Mouse (Mus musculus) left cerebral cortex, postnatal 14 days (tissue): ENCODE results near the gene Mnt. TPM values are rescaled to one million over a fixed set of nuclear protein-coding genes. Genes with fewer than 3 reads are reported as not detected.

Experiments used
- DNase-seq, 2 experiments: peaks; one replicate each; pipeline ENCODE4 v3.0.0; 2021 to 2022; ENCODE audit warnings: low spot score in 2 of 2, mixed read lengths in 1 of 2
- intact Hi-C: fragments of 180-260 bp; cut with DNase I; formaldehyde crosslinking; loops from one replicate; pipeline ENCODE4 v1.15.1; 2025
- microRNA-seq, 2 experiments: library from miRNA; unstranded; fragments of <30 nt; microRNA quantifications; one replicate each; pipeline ENCODE4 v1.2.0; 2022
- total RNA-seq, 2 experiments: library from RNA; stranded (reverse); gene quantifications; 2 replicates each; pipeline ENCODE4 v1.2.3; 2021

Gene Mnt
- total RNA-seq, 2 experiments from 2014 or later = 31.5 to 32.0 TPM

DNA sequence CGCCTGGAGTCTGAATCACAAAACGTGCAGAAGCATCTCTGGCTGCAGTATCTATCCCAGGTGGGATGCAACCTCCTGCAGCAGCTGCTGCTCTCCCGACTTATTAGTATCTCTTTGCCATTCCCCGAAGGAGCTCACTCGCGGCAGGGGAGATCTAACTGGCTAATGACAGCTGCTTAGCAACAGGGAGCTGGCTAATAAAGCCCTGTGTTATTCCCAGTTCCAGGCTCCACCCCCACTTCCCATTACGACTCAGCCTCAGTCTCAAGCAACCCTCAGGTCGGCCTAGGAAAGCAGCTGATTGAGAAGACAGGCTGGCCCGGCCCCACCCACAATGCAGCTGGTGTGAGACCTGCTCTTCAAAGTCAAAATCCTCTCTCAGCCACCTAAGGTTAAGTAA, 46.1 kb downstream of the Mnt start:
- intact Hi-C loops = no loop called here
- peak; percentile 69 to 83 for DNase-seq

DNA sequence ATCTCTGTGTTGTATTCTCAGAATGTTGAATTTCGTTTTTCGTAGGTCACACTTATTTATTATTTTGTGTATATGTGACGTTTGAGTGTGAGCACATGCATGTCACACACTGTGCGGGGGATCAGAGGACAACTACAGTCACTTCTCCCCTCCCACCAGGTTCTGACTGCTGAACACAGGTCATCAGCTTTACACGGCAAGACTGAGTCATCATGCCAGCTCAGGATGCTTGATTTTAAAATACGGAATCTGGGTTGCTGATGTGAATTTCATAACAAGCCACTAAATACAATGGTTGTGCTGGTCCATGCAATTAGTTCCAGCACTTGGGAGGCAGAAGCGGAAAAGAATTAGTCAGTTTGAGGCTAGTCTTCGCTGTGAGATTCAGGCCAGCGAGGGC, 50.3 kb downstream of the Mnt start:
- intact Hi-C loops = no loop called here
- DNase-seq = no peak

DNA sequence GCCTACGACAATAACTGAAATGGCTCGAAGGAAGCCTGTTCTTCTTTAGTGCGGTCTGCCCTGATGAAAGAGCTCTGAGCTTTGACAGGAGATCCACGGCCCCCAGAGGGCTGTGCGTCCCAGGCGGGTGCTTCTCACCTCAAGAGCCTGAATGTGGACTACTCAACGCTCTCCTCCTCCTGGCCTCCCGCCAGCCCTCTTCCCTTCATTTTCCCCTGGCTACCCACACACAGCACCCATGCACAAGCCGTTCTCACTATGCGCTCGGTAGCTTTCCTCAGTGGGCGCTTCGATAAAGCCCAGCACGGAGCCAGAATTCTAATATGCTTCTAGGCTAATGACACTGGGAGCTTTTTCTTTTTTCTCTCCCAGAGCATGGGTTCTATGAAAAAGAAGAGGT, 51.3 kb downstream of the Mnt start:
- intact Hi-C loops = no loop called here
- peak; percentile 40 to 48 for DNase-seq

DNA sequence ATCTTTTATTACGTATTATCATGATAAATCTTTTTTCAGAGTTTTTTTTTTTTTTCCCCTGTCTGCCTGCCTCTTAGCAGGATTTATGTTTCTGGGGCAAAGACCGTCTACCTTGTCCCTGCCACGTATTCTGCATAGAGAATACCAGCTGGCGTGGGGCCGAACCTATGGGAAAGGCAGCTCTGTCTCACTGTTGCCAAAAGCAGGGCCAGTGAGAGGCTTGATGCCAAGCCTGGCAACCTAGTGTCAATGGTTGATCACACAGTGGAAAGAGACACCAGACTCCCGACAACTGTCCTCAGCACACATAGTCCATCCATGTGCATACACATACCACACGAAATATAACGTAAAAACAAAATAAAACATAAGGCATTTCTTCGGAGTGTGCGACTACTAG, 52.4 kb downstream of the Mnt start:
- DNase-seq = no peak
- intact Hi-C loops = no loop called here

DNA sequence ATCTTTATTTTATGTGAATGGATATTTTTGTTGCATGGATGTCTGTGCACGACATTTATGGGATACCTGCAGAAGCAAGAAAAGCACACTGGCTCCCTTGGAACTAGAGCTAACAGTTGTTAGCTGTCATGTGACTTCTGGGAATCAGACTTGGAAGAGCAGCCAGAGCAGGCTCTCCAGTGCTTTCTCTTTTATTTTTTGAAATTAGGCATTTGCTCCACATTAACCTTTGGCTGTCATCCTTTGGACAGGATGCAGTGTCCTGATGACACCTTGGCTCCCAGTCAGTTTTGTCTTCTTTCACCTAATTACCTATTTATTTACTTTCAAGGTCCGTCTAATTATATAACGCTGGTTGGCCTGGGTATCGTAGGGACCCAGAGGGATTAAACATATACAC, 63.9 kb downstream of the Mnt start:
- intact Hi-C loops = no loop called here
- DNase-seq = no peak

Small RNAs within 50 kb of the gene (microRNA-seq; reads per million reads assigned to microRNA genes)
- gene Mir6926 = 1.0 to 1.1 reads per million in 2 experiments

Other genes starting within 250 kb of the Mnt start
- gene Rap1gap2, start 220.0 kb upstream of the Mnt start, total RNA-seq = 100 to 1,000 TPM; 179 to 181 TPM
- 10 to 100 TPM; 23.1 to 23.4 TPM for gene Ccdc92b, start 211.3 kb upstream of the Mnt start, total RNA-seq
- 10 to 100 TPM; 61.5 to 62.1 TPM for gene Cluh, start 181.4 kb upstream of the Mnt start, total RNA-seq
- gene Pafah1b1, start 106.2 kb upstream of the Mnt start, total RNA-seq = 100 to 1,000 TPM; 441 to 446 TPM
- 10 to 100 TPM; 19.2 to 24.0 TPM for gene Mettl16, start 60.1 kb upstream of the Mnt start, total RNA-seq
- gene Sgsm2, start 66.1 kb downstream of the Mnt start, total RNA-seq = 10 to 100 TPM; 65.9 to 68.4 TPM
- gene Tsr1, start 67.2 kb downstream of the Mnt start, total RNA-seq = 10 to 100 TPM; 29.6 to 33.0 TPM
- gene Smg6, start 94.9 kb downstream of the Mnt start, total RNA-seq = 10 to 100 TPM; 22.0 to 22.9 TPM
- gene Srr, start 95.0 kb downstream of the Mnt start, total RNA-seq = 100 to 1,000 TPM; 101 to 103 TPM